Mouse (Mus musculus) kidney, postnatal 25 days (tissue): ENCODE results near the gene Xiap.
A peak's percentile ranks its signal among the peaks of the same experiment; 100 is the strongest.

Source experiments
- DNase-seq, 2 experiments: peaks; one replicate each; pipeline ENCODE4 v3.0.0; 2021; ENCODE audit warnings: mixed read lengths in 2 of 2

The Xiap gene

DNA sequence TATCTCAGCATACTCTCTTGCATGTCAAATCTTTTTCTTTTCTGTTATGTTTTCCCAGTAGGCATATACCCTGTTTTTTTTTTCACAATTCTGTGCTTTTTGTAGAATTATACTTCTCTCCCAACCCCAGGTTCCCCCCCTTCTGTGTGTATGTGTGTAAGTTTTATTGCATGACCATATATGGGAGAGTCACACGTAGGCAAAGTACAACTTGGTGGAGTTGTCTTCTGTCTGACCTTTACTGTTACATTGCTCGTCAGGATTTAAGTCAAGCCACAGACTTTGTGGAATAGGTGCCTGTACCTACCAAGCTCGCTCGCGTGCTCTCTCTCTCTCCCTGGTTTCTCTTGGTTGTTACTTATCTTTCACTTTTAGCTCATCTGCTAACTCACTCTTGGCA, 28.7 kb downstream of the Xiap start:
- DNase-seq: no peak

DNA sequence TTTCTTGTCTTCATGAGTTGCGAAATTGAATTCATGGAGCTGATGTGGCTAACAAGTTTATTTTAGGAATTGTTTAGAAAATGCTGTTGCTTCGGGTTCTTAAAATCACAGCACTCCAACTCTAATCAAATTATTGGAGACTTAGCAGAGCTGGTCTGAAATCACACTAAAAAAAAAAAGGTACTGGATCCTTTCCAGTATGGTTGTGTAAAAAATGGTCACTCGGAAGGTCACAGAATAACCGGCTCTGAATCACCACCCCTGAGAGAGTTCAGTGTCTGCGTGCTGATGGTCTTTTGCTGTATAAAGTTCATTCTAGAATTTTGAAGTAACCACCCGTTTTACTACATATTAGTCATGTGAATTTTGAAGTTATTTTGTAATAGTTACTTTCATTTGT, 47.7 kb downstream of the Xiap start:
- DNase-seq: no peak

DNA sequence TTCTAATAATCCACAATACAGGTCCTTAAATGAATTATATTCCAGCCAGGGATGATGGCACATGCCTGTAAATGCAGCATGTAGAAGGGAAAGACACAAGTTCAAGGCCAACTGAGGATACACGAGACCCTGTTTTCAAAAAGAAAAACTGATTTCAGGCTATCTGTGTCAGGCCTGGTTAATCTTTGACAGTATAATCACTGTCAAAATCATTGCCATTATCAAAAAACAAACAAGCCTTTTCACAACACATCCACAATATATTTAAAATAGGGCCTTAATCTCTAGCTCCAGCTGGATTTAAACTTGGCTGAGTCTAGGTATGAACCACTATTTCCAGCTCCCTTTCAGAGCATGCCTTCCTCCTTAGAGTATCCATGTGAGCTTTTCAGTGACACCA, 51.1 kb downstream of the Xiap start:
- DNase-seq: no peak

DNA sequence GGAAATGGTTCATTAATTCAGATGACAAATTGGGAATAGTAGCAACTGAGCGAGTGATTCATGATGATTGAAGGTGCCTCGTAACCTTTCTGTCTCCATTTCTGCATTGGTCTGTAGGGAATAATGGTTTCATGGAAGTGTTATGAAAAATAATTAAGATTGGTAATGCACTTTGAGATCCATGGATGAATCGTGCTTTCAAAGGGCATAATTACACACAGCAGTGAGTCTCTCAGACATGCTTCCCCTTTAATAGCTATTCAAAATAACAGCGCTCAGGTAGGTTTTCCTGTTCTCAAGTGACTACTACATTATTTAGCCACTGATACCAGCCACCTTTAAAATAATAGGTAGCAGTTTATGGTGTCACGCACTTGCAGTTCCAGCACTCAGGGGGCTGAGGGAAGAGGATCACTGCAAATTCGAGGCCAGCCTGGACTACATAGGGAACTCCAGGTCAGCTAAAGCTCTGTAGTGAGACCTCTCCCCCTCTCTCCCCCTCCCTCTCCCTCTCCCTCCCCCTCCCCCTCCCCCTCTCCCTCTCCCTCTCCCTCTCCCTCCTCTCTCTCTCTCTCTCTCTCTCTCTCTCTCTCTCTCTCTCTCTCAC, 60.1 kb downstream of the Xiap start:
- no peak for DNase-seq

DNA sequence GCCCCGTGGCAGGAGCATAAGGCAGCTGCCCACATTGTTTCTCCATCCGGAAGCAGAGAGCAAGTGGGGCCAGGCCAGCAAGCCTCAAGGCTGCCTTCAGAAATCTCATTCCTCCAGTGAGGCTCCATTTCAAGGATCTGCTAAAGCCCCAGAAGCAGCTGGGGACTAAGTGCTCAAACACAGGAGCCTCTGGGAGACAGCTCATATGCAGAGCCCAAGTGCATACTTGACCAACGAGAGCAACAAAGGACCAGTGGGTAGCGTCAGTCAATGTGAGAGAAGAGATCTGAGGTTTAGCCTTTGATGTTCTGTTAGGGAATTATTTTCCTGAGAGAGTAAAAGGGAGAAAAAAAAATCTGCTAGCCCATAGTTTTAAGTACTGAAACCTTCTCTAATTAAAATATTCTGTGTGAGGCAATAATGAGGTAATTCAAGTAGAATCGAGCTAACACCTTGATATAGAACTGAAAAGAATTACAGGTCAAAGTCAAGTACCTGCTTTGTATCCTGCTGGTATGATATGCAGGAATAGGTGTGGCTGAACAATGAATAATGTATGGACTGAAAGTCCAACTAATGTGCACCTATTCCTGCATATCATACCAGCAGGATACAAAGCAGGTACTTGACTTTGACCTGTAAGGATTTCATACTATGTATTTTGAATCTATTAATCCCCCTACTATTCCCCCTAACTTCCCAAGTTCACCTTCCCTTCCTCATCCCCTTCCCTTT, 65.7 kb downstream of the Xiap start:
- DNase-seq: no peak

DNA sequence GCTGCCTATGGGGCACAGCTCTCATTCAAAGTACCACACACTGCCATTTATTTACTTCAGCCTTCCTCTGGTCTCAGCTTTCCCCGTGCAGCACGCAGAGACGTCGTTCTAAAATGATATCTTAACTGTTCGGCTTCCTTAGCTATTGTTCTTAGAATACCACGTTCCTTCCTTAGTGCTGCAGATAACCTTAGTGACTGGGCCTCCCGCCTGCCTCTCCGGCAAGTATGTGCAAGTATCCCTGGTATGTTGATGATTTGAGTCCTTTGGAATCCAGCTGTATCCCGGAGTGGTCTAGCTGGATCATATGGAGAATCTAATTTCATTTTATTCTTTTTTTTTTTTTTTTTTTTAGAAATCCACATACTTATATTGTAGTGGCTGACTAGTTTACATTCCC, 80.4 kb downstream of the Xiap start:
- no peak for DNase-seq

DNA sequence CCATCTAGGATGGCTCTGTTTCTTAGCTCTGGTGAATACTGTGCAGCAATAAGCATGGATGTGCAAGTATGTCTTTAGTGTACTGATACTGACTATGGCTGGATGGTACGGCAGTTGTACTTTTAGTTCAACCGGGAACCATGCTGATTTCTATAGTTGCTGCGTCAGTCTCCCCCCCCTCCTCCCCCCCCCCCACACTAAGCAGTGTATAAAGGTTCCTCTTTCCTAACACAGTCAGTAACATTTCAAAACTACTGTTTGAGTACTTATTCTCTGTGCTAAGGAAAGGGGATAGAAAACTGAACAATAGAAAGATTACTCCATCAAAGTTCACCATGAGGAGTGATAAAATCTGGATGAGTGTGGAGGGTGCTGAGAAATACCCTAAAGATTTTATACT, 83.1 kb downstream of the Xiap start:
- DNase-seq: no peak

DNA sequence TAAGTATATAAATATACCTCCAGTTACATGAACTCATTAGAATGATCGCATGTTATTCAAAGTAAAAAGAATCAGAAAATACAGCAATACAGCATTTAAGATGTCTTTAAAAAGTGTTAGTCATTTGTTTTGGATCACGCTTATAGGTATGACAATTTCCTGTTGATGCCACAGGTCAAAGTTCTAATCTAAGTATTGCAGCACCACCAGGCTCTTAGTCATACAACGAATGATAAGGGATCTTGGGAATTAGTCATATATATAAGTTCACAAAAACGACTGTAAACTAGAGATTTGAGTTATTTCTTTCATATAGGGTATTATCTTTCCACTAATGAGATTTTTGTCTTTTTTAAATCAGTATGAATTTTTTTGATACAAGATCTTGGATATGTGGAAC, 84.5 kb downstream of the Xiap start:
- no peak for DNase-seq

DNA sequence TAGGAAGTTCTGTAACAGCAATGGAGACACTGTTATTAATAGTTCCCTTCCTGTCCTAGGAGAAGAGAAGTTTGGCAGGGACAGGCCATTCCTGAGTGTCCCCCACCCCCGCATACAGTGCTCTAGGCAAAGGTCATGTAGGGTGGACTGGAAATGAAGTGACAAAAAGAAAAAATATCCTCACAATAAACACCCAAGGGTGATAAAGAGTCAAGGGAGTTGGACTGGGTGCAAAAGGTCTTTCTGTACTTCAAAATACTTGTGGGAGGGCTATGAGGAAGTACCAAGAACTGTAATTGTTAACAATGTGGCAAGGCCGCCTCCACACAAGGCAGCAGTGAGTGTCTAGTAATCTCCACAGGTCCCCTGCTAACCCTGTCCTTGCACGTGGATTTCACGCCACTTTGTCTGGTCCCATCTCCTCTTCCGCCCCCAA, 88.6 kb downstream of the Xiap start:
- DNase-seq: peak; percentile 35 to 75

DNA sequence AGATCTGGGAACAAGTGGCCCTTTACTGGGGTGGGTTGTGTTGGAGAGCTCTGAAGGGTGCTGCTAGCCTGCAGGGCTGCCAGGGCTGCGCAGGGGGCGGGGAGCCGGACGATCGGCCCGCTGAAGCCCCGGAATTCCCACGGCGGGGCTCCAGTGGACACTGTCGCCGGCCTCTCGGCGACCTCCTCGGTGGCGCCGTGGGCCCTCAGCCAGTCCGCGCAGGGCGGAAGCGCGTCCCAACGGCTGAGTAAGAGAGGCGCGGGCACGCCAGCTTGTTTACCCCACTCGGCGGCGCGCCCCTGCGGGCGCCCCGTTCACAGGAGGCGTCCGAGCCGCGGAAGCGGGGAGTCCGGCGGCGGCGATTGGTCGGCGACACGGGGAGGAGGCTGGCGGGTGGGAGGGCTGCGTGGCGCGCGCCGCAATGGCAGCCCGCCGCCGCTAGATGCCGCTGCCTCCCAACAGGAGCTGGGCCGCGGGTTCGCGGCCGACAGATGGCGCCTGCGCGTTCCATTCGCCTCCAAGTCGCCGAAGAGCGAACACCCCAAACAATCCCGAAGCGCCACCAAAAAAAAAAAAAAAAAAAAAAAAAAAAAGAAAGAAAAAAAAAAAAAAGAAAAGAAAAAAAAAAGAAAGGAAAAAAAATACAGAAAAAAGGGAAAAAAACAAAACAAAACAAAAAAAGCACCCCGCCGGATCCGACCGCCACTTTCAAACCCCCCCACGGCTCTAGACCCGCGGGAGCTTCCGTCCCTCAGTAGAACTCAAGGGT, 89.5 kb downstream of the Xiap start, which contains the start of gene Stag2:
Stag2 (plus strand) TSS at position 530 of the 769 bp plus-strand sequence.
- peak; percentile 88 to 96 for DNase-seq

DNA sequence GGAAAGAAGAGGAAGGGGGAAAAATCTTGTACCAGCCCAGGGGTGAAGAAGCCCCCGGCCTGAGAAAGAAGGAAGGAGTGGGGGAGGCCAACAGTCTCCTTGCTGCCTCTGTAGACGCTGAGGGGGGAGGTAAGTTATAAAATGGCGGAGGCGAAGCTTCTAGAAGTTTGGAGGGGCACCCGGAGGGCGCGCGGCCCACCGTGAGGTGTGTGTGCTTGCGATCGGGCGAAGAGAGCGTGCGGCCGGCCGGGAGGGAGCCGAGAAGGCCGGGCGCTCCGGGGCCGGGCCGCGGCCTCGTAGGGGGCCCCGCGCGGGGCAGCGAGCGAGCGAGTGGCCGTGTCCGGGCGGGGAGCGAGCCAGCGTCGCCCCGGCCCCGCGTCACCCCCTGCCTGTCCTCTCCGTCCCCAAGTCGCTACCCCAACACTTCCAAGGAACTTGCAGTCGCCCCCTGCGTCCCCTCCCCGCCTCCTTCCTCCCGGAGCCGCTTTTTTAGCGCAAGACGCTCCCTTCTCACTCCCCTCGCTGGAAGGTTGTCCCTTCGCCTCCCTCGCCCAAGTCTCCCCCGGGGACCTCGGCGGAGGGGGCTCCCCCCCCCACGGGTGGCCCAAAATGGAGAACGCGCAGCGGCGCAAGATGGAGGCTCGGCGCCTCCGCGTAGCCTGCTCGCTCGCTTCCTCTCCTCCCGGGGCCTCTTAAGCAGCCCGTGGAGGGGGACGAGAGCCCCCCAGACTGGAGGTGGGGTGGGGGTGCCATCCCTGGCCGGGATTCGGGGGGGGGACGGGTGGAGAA, 90.3 kb downstream of the Xiap start:
- DNase-seq: peak; percentile 47 to 60

DNA sequence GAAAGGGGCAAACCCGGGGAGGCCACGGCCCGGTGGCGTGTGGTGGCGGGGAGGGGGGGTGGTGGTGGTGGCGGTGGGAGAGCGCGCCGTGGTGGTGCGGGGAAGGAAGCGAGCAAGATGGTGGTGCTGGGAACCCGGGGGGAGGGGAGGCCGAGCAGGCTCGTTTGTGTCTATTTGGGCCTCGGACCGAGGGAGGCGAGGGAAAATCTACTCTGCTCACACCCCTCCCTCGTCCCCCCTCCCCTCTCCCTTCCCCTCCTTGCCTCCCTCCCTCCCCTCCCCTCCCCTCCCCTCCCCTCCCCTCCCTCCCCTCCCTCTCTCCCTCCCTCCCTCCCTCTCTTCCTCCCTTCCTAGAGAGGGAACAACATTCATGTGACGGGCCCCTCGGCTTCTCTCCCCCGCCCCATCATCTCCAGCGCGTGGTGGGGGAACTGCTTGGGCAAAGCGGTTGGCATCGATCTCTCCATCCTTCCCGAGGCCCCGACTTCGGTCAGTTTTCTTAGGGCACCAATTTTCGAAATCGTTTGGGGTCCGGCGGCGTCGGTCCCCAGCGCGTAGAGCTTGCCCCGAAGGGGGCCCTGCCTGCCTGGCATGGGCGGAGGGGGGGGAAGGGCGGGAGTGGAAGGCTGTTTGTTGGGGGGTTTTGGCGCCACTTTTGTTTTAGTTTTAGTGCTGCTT, 91.0 kb downstream of the Xiap start:
- DNase-seq: peak; percentile 83 to 92

DNA sequence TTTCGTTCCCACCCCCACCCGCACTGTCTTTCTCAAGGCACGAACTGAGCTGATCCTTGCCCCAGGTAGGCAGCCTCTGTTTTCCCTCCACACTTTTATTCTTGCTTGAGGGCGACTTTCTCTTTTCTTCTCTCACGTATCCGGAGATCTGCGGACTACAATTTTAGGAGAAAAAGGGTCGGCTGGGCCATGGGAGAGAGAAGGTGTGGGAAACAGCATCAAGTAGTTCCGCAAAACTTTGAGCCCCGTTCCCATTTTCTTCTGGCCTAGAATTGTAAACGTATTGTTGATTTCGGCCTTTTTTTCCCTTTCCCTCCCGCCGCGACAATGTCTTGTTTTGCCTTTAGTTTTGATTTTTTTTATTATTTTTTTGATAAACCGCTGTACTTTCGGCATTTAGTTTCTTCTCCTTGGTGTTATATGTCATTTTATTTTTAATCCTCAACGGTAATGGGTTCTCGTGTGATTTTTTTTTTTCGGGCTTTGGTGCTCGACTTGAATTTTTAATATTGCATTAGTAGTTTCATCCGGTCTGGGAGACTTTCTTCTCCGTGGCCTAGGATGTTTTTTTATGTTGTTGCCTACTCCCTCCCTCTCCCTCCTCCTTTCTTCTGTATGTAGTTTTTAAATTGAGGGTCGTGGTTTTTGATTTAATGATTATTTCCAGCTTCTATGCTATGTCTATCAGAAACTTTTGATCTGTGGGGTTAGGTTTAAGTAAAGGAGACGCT, 91.7 kb downstream of the Xiap start:
- no peak for DNase-seq

DNA sequence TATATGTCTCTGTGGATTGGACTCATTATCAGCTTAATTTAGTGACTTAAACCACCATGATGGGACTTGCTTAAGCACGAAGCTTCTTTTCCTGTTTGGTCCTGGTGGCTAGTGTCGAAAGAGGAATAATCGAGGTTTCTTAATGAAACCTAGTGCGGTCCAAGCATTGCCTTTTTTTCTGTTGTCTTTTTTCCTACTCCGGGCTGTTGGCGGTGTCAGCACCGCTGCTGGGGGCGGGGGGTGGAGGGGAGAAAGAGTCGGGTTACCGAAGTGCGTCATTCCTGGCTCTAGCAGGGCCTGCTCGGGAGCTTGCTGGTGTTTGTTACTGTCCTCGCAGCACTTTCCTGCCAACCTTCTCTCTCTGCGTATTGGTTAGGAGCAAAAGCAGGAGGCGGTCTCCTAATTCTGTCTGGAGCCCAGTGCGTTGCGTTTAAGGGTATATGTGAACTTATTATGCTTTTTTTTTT, 92.5 kb downstream of the Xiap start:
- peak; percentile 86 to 94 for DNase-seq

DNA sequence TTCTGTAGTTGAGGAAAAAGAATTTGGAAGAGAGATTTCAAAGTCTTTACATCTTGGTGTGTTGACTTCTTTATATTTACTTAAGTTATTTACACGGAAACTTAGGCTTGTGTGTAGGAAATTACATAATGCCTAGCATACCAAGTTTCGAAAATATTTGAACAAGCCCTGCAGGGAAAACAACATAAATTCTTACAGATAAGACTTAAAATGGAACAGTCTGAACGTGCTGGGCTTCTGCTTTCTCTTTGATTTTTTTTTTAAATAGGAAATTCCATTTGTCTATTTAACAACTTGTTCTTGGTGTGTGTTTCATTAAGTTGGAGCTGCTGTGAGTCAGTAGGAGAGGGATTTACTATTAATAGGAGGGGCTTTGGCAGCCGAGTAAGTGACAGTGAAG, 93.6 kb downstream of the Xiap start:
- no peak for DNase-seq
